Mouse (Mus musculus) intestine, embryonic 16.5 days (tissue): ENCODE measurements around the gene Pts. TPM values are rescaled to one million over a fixed set of nuclear protein-coding genes. Genes with fewer than 3 reads are reported as not detected.
A peak's percentile ranks its signal among the peaks of the same experiment; 100 is the strongest.

Source experiments
- ATAC-seq: fragments of 200-750 bp; cut with Nextera tagmentation; 2 replicates; pipeline ENCODE4 v1.8.0; 2017; ENCODE audit warnings: moderate TSS enrichment, moderate library complexity
- H3K27ac ChIP-seq: fragments of 300-500 bp; sonication (generic); 2 replicates; pipeline ENCODE4 v1.5.1; 2014; ENCODE audit warnings: mild to moderate bottlenecking, low read length
- H3K27me3 ChIP-seq: fragments of 300-500 bp; sonication (generic); replicated peaks from 2 replicates; pipeline ENCODE4 v1.6.1; 2014; ENCODE audit warnings: low read length, control low read depth, mixed read lengths; ENCODE audit not compliant: control insufficient read depth, insufficient read depth
- H3K36me3 ChIP-seq: fragments of 300-500 bp; sonication (generic); 2 replicates; pipeline ENCODE4 v1.6.1; 2014; ENCODE audit warnings: low read length, control low read depth; ENCODE audit not compliant: control insufficient read depth, insufficient read depth
- H3K4me1 ChIP-seq: fragments of 300-500 bp; sonication (generic); 2 replicates; pipeline ENCODE4 v1.6.1; 2014; ENCODE audit warnings: low read length, control low read depth, mixed read lengths; ENCODE audit not compliant: control insufficient read depth, insufficient read depth
- H3K4me2 ChIP-seq: fragments of 300-500 bp; sonication (generic); 2 replicates; pipeline ENCODE4 v1.6.1; 2014; ENCODE audit warnings: low read depth, low read length, control low read depth
- H3K4me3 ChIP-seq: fragments of 300-500 bp; sonication (generic); 2 replicates; pipeline ENCODE4 v1.5.1; 2014; ENCODE audit warnings: mild to moderate bottlenecking, low read length
- H3K9ac ChIP-seq: fragments of 300-500 bp; sonication (generic); 2 replicates; pipeline ENCODE4 v1.6.1; 2014; ENCODE audit warnings: low read depth, low read length
- H3K9me3 ChIP-seq: fragments of 300-500 bp; sonication (generic); 2 replicates; pipeline ENCODE4 v1.6.1; 2016; ENCODE audit warnings: low read length, control low read depth; ENCODE audit not compliant: control insufficient read depth
- WGBS: fragments of 180-500 bp; shearing (Covaris S2); extraction: QIAGEN DNeasy Blood & Tissue Kit; methylation state at CpG from one replicate; pipeline ENCODE4 v1.1.7; 2014; 5-methylcytosine and 5-hydroxymethylcytosine counted together
- polyA plus RNA-seq: library from polyadenylated mRNA; unstranded; fragments of >200 nt; fragmentation: Nextera tagmentation; extraction: Ambion mirVana; gene quantifications from 2 replicates; pipeline ENCODE4 v1.2.1, GENCODE M21; 2015

Pts gene
- polyA plus RNA-seq, 1 experiment from 2014 or later: 106 TPM

DNA sequence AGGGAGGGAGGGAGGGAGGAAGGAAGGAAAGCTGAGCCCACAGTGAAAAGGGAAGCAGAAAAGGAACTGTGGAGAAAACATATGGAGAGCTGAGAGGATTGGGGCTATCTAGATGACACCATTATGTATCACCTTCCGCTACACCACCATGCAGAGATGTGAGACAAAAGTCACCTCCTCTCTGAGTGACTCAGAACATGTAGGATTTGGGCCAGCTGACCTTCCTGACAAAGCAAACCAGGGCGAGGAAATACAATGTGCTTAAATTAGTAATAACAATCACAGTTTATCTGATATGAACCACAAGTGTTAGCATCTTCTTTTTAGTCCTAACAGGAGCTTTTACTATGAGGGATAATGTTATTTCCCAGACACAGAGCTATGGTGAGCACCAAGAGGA, 31.0 kb downstream of the Pts start:
- Histone ChIP-seq H3K4me1 (0 out of 2 replicates have a peak, but pooled peaks cover 2% of the 10 kb centered on the region), H3K4me3 (no peak overlapping the region), H3K4me2 (no peak overlapping the region), H3K9me3 (no peaks in the 10 kb centered on the region), H3K27ac (no peak overlapping the region), H3K9ac (no peak overlapping the region), H3K27me3 (no peaks in the 10 kb centered on the region), H3K36me3 (no peaks in the 10 kb centered on the region)
- ATAC-seq: no peak
- WGBS: 80% methylated on average over 2 of the region's 2 CpGs

DNA sequence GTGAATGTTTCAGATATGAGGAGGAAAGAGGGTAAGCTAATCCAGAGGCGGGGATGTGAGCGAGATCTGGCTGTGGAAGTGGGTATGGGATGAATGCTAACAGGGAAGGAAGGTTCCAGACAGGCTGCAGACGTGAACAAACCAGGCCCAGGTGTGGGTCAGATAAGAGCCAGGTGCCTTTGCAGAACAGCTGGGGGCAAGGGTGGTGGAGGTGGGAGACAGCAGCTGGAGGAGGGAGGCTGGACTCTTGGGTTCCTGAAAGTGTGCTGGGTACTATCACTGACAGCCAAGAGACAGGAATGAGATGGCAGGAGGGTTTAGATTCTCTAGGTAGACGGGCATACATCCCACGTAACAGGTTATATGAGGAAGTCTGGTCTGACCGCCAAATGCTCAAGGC, 31.4 kb downstream of the Pts start:
- H3K27ac ChIP-seq: no peak overlapping the region
- WGBS: 62% methylated on average over 6 of the region's 6 CpGs
- H3K9me3 ChIP-seq: no peaks in the 10 kb centered on the region
- H3K36me3 ChIP-seq: no peaks in the 10 kb centered on the region
- H3K4me1 ChIP-seq: 0 out of 2 replicates have a peak, but pooled peaks cover 2% of the 10 kb centered on the region
- no peaks in the 10 kb centered on the region for H3K27me3 ChIP-seq
- H3K4me3 ChIP-seq: no peak overlapping the region
- H3K9ac ChIP-seq: no peak overlapping the region
- no peak overlapping the region for H3K4me2 ChIP-seq
- no peak for ATAC-seq

DNA sequence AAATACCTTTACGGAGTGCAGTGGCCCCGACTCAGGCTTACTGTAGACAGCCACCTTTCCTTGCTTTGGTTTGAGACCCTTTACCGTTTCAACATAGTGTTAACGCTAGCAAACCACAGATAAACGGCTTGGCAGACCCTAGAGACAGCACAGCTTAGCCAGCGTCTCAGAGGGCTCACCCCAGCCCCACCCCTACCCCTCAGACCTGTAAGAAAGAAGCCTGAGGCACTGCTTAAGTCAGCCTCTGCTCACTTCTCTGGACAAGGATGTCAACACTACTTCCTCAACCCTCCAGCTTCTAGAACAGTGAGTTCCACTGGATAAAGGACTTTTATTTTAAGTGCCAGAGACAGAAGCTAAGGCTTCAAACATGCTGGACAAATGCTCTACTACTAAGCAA, 32.0 kb downstream of the Pts start:
- Histone ChIP-seq H3K36me3 (no peaks in the 10 kb centered on the region), H3K27ac (no peak overlapping the region), H3K4me1 (0 out of 2 replicates have a peak, but pooled peaks cover 2% of the 10 kb centered on the region), H3K4me2 (no peak overlapping the region), H3K4me3 (no peak overlapping the region), H3K9me3 (no peaks in the 10 kb centered on the region), H3K9ac (no peak overlapping the region), H3K27me3 (no peaks in the 10 kb centered on the region)
- 34% methylated on average over 6 of the region's 6 CpGs for WGBS
- ATAC-seq: no peak

DNA sequence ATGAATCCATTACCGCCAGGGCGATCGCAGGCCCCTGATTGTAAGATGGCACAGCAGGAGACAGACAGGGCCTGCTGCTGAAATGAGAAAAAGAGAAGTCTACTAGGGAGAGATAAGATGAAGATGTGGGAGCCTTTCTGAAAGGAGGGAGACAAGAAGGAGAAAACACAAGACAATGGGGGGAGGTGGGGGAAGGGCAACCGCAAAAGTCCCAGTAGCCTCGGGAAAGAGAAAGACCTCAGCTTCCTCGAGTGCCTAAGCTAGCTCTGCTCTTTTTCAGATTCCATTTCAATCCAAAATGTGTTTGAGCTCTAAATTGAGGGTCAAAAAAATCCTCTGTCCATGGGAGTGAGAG, 32.4 kb downstream of the Pts start:
- H3K4me3 ChIP-seq: no peak overlapping the region
- H3K4me2 ChIP-seq: no peak overlapping the region
- no peaks in the 10 kb centered on the region for H3K27me3 ChIP-seq
- H3K9ac ChIP-seq: no peak overlapping the region
- H3K27ac ChIP-seq: no peak overlapping the region
- 36% methylated on average over 6 of the region's 6 CpGs for WGBS
- ATAC-seq: no peak
- 0 out of 2 replicates have a peak, but pooled peaks cover 2% of the 10 kb centered on the region for H3K4me1 ChIP-seq
- H3K36me3 ChIP-seq: no peaks in the 10 kb centered on the region
- no peaks in the 10 kb centered on the region for H3K9me3 ChIP-seq

DNA sequence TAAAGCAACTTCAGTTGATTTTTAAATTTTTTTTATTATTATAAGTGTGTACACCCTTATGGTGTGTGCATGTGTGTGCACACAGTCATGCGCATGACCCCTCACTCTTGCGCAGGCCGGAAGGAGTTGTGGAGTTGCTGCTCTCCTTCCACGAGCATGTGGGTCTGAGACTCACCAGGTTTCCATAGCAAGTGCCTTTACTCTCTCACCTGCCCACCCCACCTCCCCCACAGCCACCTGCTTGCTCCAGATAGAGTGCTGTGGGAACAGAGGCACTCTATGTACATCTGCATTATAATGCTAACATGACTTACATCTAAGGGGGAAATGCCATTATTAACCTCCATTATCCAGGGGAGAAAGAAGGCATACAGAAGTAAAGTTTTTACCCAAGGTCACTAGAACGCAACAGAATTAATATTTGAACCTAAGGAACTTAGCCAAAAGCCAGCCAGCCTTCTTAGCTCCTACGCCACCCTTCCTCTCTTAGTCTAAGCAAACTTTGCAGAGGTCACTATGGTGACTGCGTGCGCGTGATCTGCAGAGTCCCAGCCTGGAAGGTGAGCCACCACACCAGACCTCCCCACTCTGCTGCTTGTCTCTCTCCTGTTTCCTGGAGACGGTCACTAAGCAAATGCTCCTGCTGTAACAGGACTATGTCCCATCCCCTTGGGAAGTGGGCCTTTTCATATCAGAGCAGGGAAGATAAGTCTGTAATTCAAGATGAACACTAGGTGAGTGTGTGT, 32.9 kb downstream of the Pts start:
- no peak overlapping the region for H3K27ac ChIP-seq
- H3K4me3 ChIP-seq: no peak overlapping the region
- 68% methylated on average over 10 of the region's 10 CpGs for WGBS
- no peaks in the 10 kb centered on the region for H3K36me3 ChIP-seq
- no peak overlapping the region for H3K4me2 ChIP-seq
- H3K27me3 ChIP-seq: no peaks in the 10 kb centered on the region
- no peak overlapping the region for H3K9ac ChIP-seq
- no peaks in the 10 kb centered on the region for H3K9me3 ChIP-seq
- ATAC-seq: peak; percentile 57; the same call in 1 of the 2 replicates
- H3K4me1 ChIP-seq: 0 out of 2 replicates have a peak, but pooled peaks cover 2% of the 10 kb centered on the region

DNA sequence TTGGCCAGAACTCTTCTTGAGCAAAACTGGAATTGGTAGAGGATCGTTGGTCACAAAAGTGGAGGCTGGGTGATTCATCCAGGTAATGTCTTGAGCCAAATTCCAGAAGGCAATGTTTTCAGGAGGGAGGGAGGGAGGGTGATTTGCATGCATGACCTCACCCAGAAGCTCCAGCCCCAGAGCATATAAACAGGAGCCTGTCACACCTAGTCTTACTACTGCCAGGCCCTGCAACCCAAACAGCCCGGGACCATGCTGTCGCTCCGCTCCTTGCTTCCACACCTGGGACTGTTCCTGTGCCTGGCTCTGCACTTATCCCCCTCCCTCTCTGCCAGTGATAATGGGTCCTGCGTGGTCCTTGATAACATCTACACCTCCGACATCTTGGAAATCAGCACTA, 34.2 kb downstream of the Pts start, which contains the start of gene Plet1:
Gene Plet1, plus strand, starts transcription at position 215 of the 400 bp plus-strand sequence.
- Histone ChIP-seq H3K9me3 (no peaks in the 10 kb centered on the region), H3K27me3 (no peaks in the 10 kb centered on the region), H3K4me2 (no peak within 1 kb of the TSS), H3K36me3 (no peaks in the 10 kb centered on the region), H3K4me1 (0 out of 2 replicates have a peak, but pooled peaks cover 2% of the 10 kb centered on the region), H3K27ac (no peak within 1 kb of the TSS), H3K9ac (no peak within 1 kb of the TSS), H3K4me3 (no peak within 1 kb of the TSS)
- no peak for ATAC-seq
- WGBS: 74% methylated on average over 6 of the region's 6 CpGs

DNA sequence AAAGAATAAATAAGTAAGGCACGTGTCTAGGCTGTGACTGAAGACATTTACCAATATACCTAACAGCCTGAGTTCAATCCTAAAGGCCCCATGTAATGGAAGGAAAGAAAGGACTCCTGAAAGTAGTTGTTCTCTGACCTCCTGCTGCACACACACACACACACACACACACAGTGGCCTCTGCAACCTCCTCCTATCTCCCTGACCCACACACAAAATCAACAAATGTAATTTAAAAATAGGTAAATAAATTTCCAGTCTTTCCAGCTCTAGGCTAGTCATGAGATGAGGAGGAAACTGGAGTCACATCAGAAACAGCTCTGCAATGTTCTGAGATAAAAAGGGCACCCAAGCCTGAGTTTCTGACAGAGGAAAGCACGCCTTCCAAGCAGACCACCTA, 34.7 kb downstream of the Pts start:
- ATAC-seq: no peak
- no peak overlapping the region for H3K4me3 ChIP-seq
- H3K27ac ChIP-seq: no peak overlapping the region
- H3K4me1 ChIP-seq: 0 out of 2 replicates have a peak, but pooled peaks cover 2% of the 10 kb centered on the region
- WGBS: 79% methylated on average over 2 of the region's 2 CpGs
- no peaks in the 10 kb centered on the region for H3K9me3 ChIP-seq
- H3K4me2 ChIP-seq: no peak overlapping the region
- H3K27me3 ChIP-seq: no peaks in the 10 kb centered on the region
- no peaks in the 10 kb centered on the region for H3K36me3 ChIP-seq
- H3K9ac ChIP-seq: no peak overlapping the region

DNA sequence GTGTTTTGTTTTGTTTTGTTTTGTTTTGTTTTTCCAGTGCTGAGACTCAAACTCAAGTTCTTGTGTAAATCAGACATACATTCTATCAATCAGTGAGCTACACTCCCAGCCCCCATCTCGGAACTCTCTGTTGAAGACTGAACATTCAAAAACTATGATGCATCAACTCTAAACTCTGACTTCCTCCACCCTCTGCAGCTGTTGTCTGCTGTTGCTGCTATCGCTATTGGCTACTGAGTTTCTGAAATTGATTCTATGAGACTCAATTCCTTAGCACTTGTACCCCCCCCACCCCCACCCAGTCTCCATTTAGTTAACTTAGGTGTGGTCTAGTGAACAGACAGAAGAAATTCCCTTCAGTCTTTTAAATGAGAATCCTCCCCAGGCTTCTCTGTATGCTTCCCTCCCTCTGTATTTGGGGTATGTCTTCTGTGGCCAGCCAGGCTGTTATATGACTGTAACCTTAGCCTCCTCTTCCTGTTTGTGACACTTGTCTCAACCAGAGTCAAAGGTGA, 36.9 kb downstream of the Pts start:
- Histone ChIP-seq H3K4me3 (no peak overlapping the region), H3K4me2 (no peak overlapping the region), H3K9ac (no peak overlapping the region), H3K27ac (no peak overlapping the region), H3K9me3 (no peaks in the 10 kb centered on the region), H3K4me1 (0 out of 2 replicates have a peak, but pooled peaks cover 2% of the 10 kb centered on the region), H3K36me3 (no peaks in the 10 kb centered on the region), H3K27me3 (no peaks in the 10 kb centered on the region)
- no peak for ATAC-seq
- WGBS: 60% methylated on average over 2 of the region's 2 CpGs

DNA sequence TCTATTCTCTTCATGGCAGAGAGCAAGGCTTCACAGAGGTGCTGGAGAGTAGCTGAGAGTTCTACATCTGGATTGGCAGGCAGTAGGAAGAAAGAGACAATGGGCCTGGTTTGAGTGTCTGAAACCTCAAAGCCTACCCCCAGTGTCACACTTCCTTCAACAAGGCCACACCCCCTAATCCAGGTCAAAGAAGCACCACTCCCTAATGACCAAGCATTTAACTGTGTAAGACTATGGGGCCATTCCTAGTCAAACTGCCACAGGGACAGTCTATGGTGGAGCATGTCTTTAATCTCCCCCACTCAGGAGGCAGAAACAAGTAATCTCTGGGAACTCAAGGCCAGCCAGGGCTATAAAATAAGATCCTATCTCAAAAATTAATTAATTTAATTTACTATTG, 37.7 kb downstream of the Pts start:
- H3K4me1 ChIP-seq: 0 out of 2 replicates have a peak, but pooled peaks cover under 1% of the 10 kb centered on the region
- no peak overlapping the region for H3K4me3 ChIP-seq
- H3K27me3 ChIP-seq: no peaks in the 10 kb centered on the region
- H3K9ac ChIP-seq: no peak overlapping the region
- H3K27ac ChIP-seq: no peak overlapping the region
- H3K9me3 ChIP-seq: no peaks in the 10 kb centered on the region
- no peaks in the 10 kb centered on the region for H3K36me3 ChIP-seq
- ATAC-seq: no peak
- no peak overlapping the region for H3K4me2 ChIP-seq
